Mouse (Mus musculus) heart, postnatal 0 days (tissue): ENCODE data around the gene Lpar1. TPM values are rescaled to one million over a fixed set of nuclear protein-coding genes. Genes with fewer than 3 reads are reported as not detected.

Experiments
- ATAC-seq: fragments of 200-750 bp; cut with Nextera tagmentation; 2 replicates; pipeline ENCODE4 v1.8.0; 2017; ENCODE audit warnings: low read depth, moderate number of reproducible peaks, moderate library complexity; ENCODE audit not compliant: insufficient read depth
- DNase-seq: peaks from one replicate; pipeline ENCODE4 v3.0.0-alpha.2; 2016; ENCODE audit warnings: low spot score
- H3K27ac ChIP-seq: fragments of 300-500 bp; sonication (generic); 2 replicates; pipeline ENCODE4 v1.5.1; 2014; ENCODE audit warnings: low read depth, mild to moderate bottlenecking
- H3K27me3 ChIP-seq: fragments of 300-500 bp; sonication (generic); 2 replicates; pipeline ENCODE4 v1.6.1; 2014; ENCODE audit warnings: low read length, mixed read lengths; ENCODE audit not compliant: control insufficient read depth, insufficient read depth
- H3K36me3 ChIP-seq: fragments of 300-500 bp; sonication (generic); replicated peaks from 2 replicates; pipeline ENCODE4 v1.6.1; 2014; ENCODE audit warnings: low read length, mixed read lengths; ENCODE audit not compliant: control insufficient read depth, insufficient read depth
- H3K4me1 ChIP-seq: fragments of 300-500 bp; sonication (generic); 2 replicates; pipeline ENCODE4 v1.6.1; 2014; ENCODE audit warnings: antibody characterized with exemption; ENCODE audit not compliant: control insufficient read depth, insufficient read depth
- H3K4me2 ChIP-seq: fragments of 300-500 bp; sonication (generic); 2 replicates; pipeline ENCODE4 v1.6.1; 2014; ENCODE audit warnings: low read depth, mild to moderate bottlenecking, low read length, moderate library complexity
- H3K4me3 ChIP-seq: fragments of 300-500 bp; sonication (generic); 2 replicates; pipeline ENCODE4 v1.5.1; 2014; ENCODE audit warnings: low read depth, low read length
- H3K9ac ChIP-seq: fragments of 300-500 bp; sonication (generic); replicated peaks from 2 replicates; pipeline ENCODE4 v1.6.1; 2014; ENCODE audit warnings: low read depth, low read length, mixed read lengths
- H3K9me3 ChIP-seq: fragments of 300-500 bp; sonication (generic); replicated peaks from 2 replicates; pipeline ENCODE4 v1.6.1; 2016; ENCODE audit warnings: low read length; ENCODE audit not compliant: control insufficient read depth
- CTCF ChIP-seq: IDR thresholded peaks from 2 replicates; pipeline ENCODE4 v1.5.1; 2016; ENCODE audit warnings: antibody characterized with exemption, control low read depth, low read depth
- EP300 ChIP-seq: IDR thresholded peaks from 2 replicates; pipeline ENCODE4 v1.6.1; 2016; ENCODE audit warnings: antibody characterized with exemption, low read depth
- WGBS: fragments of 180-500 bp; shearing (Covaris S2); extraction: QIAGEN DNeasy Blood & Tissue Kit; methylation state at CpG from one replicate; pipeline ENCODE4 v1.1.7; 2014; 5-methylcytosine and 5-hydroxymethylcytosine counted together
- polyA plus RNA-seq: library from polyadenylated mRNA; unstranded; fragments of >200 nt; fragmentation: Nextera tagmentation; extraction: Ambion mirVana; gene quantifications from 2 replicates; pipeline ENCODE4 v1.2.1, GENCODE M21; 2015
- total RNA-seq: library from RNA; depleted of rRNA; stranded (reverse); fragments of >200 nt; gene quantifications from 2 replicates; pipeline ENCODE4 v1.2.3, GENCODE M21; 2014; ENCODE audit warnings: low replicate concordance

Lpar1 gene
- total and polyA plus RNA-seq, 2 experiments from 2014 or later: 11.6 to 13.3 TPM

- H3K36me3 ChIP-seq: no peaks in the 10 kb centered on the region
- no peaks in the 10 kb centered on the region for H3K9me3 ChIP-seq
- TF ChIP-seq CTCF (no peak), EP300 (no peak)
- H3K27ac ChIP-seq: no peak overlapping the region
- ATAC-seq (0 out of 2 replicates have a peak, but pooled peaks have one; percentile 27), DNase-seq (no peak)
- H3K9ac ChIP-seq: no peak overlapping the region
- WGBS: 62% methylated on average over 6 of the region's 6 CpGs
- no peak overlapping the region for H3K4me2 ChIP-seq
- no peaks in the 10 kb centered on the region for H3K4me1 ChIP-seq
- H3K4me3 ChIP-seq: no peak overlapping the region
- H3K27me3 ChIP-seq: no peaks in the 10 kb centered on the region
Measured at GRCm38 (mm10) chr4:58498734-58499133, 55.0 kb downstream of the Lpar1 start.

GRCm38 (mm10) chr4:58497284-58497683 is 56.4 kb downstream of the Lpar1 start:
- H3K9ac ChIP-seq: no peak overlapping the region
- ATAC-seq (no peak), DNase-seq (no peak)
- 57% methylated on average over 4 of the region's 4 CpGs for WGBS
- peaks cover 4% of the 10 kb centered on the region; the same call in 1 of the 2 replicates for H3K4me1 ChIP-seq
- no peak for TF ChIP-seq CTCF
- no peak for TF ChIP-seq EP300
- H3K36me3 ChIP-seq: no peaks in the 10 kb centered on the region
- H3K27ac ChIP-seq: no peak overlapping the region
- H3K27me3 ChIP-seq: no peaks in the 10 kb centered on the region
- H3K4me2 ChIP-seq: no peak overlapping the region
- H3K4me3 ChIP-seq: no peak overlapping the region
- no peaks in the 10 kb centered on the region for H3K9me3 ChIP-seq

GRCm38 (mm10) chr4:58496743-58497142 is 57.0 kb downstream of the Lpar1 start:
- no peak for ATAC-seq
- WGBS: 77% methylated on average over 8 of the region's 8 CpGs
- no peak overlapping the region for H3K27ac ChIP-seq

GRCm38 (mm10) chr4:58491742-58492141 is 62.0 kb downstream of the Lpar1 start:
- Histone ChIP-seq H3K4me2 (no peak overlapping the region), H3K27me3 (no peaks in the 10 kb centered on the region), H3K9ac (no peak overlapping the region), H3K4me1 (peaks cover 13% of the 10 kb centered on the region), H3K27ac (no peak overlapping the region), H3K36me3 (no peaks in the 10 kb centered on the region), H3K9me3 (no peaks in the 10 kb centered on the region), H3K4me3 (no peak overlapping the region)
- TF ChIP-seq EP300 (no peak), CTCF (no peak)
- ATAC-seq (no peak), DNase-seq (no peak)
- WGBS: 79% methylated on average over 3 of the region's 3 CpGs

More at GRCm38 (mm10) chr4:58496743-58497142, 57.0 kb downstream of the Lpar1 start:
- H3K27me3 ChIP-seq: no peaks in the 10 kb centered on the region
- no peaks in the 10 kb centered on the region for H3K36me3 ChIP-seq
- TF ChIP-seq EP300 (no peak), CTCF (no peak)
- DNase-seq: no peak
- no peaks in the 10 kb centered on the region for H3K9me3 ChIP-seq
- H3K4me2 ChIP-seq: no peak overlapping the region
- no peak overlapping the region for H3K9ac ChIP-seq
- no peak overlapping the region for H3K4me3 ChIP-seq
- peaks cover 6% of the 10 kb centered on the region for H3K4me1 ChIP-seq

- no peak overlapping the region for H3K9ac ChIP-seq
- ATAC-seq (peak; percentile 44; the same call in 1 of the 2 replicates), DNase-seq (no peak)
- no peak overlapping the region for H3K27ac ChIP-seq
- H3K4me3 ChIP-seq: no peak overlapping the region
- no peaks in the 10 kb centered on the region for H3K9me3 ChIP-seq
- 55% methylated on average over 4 of the region's 4 CpGs for WGBS
- no peaks in the 10 kb centered on the region for H3K36me3 ChIP-seq
- peaks cover 13% of the 10 kb centered on the region for H3K4me1 ChIP-seq
- no peak overlapping the region for H3K4me2 ChIP-seq
- H3K27me3 ChIP-seq: no peaks in the 10 kb centered on the region
- TF ChIP-seq EP300 (no peak), CTCF (no peak)
Measured at GRCm38 (mm10) chr4:58490374-58490773, 63.3 kb downstream of the Lpar1 start.

- ATAC-seq (no peak), DNase-seq (no peak)
- Histone ChIP-seq H3K4me3 (no peak overlapping the region), H3K9me3 (no peaks in the 10 kb centered on the region), H3K9ac (no peak overlapping the region), H3K27ac (no peak overlapping the region), H3K36me3 (no peaks in the 10 kb centered on the region), H3K4me2 (no peak overlapping the region), H3K4me1 (no peaks in the 10 kb centered on the region), H3K27me3 (no peaks in the 10 kb centered on the region)
- TF ChIP-seq CTCF (no peak), EP300 (no peak)
- WGBS: 94% methylated on average over 1 of the region's 1 CpGs
Measured at GRCm38 (mm10) chr4:58478564-58478963, 75.1 kb downstream of the Lpar1 start.
